Mouse (Mus musculus) midbrain, embryonic 10.5 days (tissue): ENCODE measurements around the gene Naaladl2. TPM values are rescaled to one million over a fixed set of nuclear protein-coding genes. Genes with fewer than 3 reads are reported as not detected.
"Not testable (repeated sequence)": the region's sequence is repeated elsewhere in the genome, so short reads cannot be mapped to it uniquely, and the experiment has no call there.

ENCODE experiments used
- DNase-seq: peaks from one replicate; pipeline ENCODE4 v3.0.0-alpha.2; 2017; ENCODE audit warnings: low spot score
- H3K27ac ChIP-seq: fragments of 300-500 bp; sonication (generic); replicated peaks from 2 replicates; pipeline ENCODE4 v1.5.1; 2016; ENCODE audit warnings: mild to moderate bottlenecking
- H3K27me3 ChIP-seq: fragments of 300-500 bp; sonication (generic); 2 replicates; pipeline ENCODE4 v1.6.1; 2016; ENCODE audit warnings: low read depth, mild to moderate bottlenecking; ENCODE audit not compliant: poor library complexity, severe bottlenecking
- H3K36me3 ChIP-seq: fragments of 300-500 bp; sonication (generic); 2 replicates; pipeline ENCODE4 v1.6.1; 2016; ENCODE audit warnings: mild to moderate bottlenecking, moderate library complexity
- H3K4me1 ChIP-seq: fragments of 300-500 bp; sonication (generic); 2 replicates; pipeline ENCODE4 v1.6.1; 2016
- H3K4me3 ChIP-seq: fragments of 300-500 bp; sonication (generic); 2 replicates; pipeline ENCODE4 v1.5.1; 2016; ENCODE audit warnings: mild to moderate bottlenecking, moderate library complexity
- H3K9me3 ChIP-seq: fragments of 300-500 bp; sonication (generic); replicated peaks from 2 replicates; pipeline ENCODE4 v1.6.1; 2016; ENCODE audit warnings: mild to moderate bottlenecking
- WGBS: fragments of 180-500 bp; shearing (Covaris S2); methylation state at CpG from one replicate; pipeline ENCODE4 v1.1.7; 2016; 5-methylcytosine and 5-hydroxymethylcytosine counted together
- polyA plus RNA-seq: library from polyadenylated mRNA; unstranded; fragments of >200 nt; fragmentation: Nextera tagmentation; extraction: Ambion mirVana; gene quantifications from 2 replicates; pipeline ENCODE4 v1.2.1, GENCODE M21; 2016

Naaladl2 gene
- polyA plus RNA-seq, 1 experiment from 2014 or later = 0.47 TPM

- no peaks in the 10 kb centered on the region for H3K4me1 ChIP-seq
- H3K4me3 ChIP-seq = no peak overlapping the region
- WGBS = 81% methylated on average over 11 of the region's 11 CpGs
- no peaks in the 10 kb centered on the region for H3K9me3 ChIP-seq
- no peaks in the 10 kb centered on the region for H3K36me3 ChIP-seq
- H3K27ac ChIP-seq = no peak overlapping the region
- no peaks in the 10 kb centered on the region for H3K27me3 ChIP-seq
- no peak for DNase-seq
Observed at GRCm38 (mm10) chr3:24321489-24322405, 822.3 kb downstream of the Naaladl2 start.

GRCm38 (mm10) chr3:24314658-24315297 lies 829.3 kb downstream of the Naaladl2 start:
- no peaks in the 10 kb centered on the region for H3K9me3 ChIP-seq
- H3K4me3 ChIP-seq = no peak overlapping the region
- H3K4me1 ChIP-seq = no peaks in the 10 kb centered on the region
- 79% methylated on average over 4 of the region's 4 CpGs for WGBS
- H3K36me3 ChIP-seq = no peaks in the 10 kb centered on the region
- H3K27ac ChIP-seq = no peak overlapping the region
- H3K27me3 ChIP-seq = no peaks in the 10 kb centered on the region
- no peak for DNase-seq

- no peaks in the 10 kb centered on the region for H3K36me3 ChIP-seq
- H3K9me3 ChIP-seq = no peaks in the 10 kb centered on the region
- H3K27me3 ChIP-seq = no peaks in the 10 kb centered on the region
- 88% methylated on average over 2 of the region's 2 CpGs for WGBS
- DNase-seq = no peak
- no peak overlapping the region for H3K27ac ChIP-seq
- no peaks in the 10 kb centered on the region for H3K4me1 ChIP-seq
- no peak overlapping the region for H3K4me3 ChIP-seq
Observed at GRCm38 (mm10) chr3:24225418-24225817, 918.6 kb downstream of the Naaladl2 start.

- DNase-seq = no peak
- Histone ChIP-seq H3K4me1 (no peaks in the 10 kb centered on the region), H3K27me3 (no peaks in the 10 kb centered on the region), H3K27ac (no peak overlapping the region), H3K9me3 (no peaks in the 10 kb centered on the region), H3K4me3 (no peak overlapping the region), H3K36me3 (no peaks in the 10 kb centered on the region)
- WGBS = 86% methylated on average over 1 of the region's 1 CpGs
Observed at GRCm38 (mm10) chr3:24217476-24217875, 926.6 kb downstream of the Naaladl2 start.

- no peak overlapping the region for H3K27ac ChIP-seq
- H3K36me3 ChIP-seq = no peaks in the 10 kb centered on the region
- DNase-seq = no peak
- H3K27me3 ChIP-seq = no peaks in the 10 kb centered on the region
- no peaks in the 10 kb centered on the region for H3K9me3 ChIP-seq
- H3K4me3 ChIP-seq = no peak overlapping the region
- H3K4me1 ChIP-seq = no peaks in the 10 kb centered on the region
Observed at GRCm38 (mm10) chr3:24166531-24166930, 977.5 kb downstream of the Naaladl2 start.

GRCm38 (mm10) chr3:24163992-24164391 lies 980.1 kb downstream of the Naaladl2 start:
- H3K36me3 ChIP-seq = no peaks in the 10 kb centered on the region
- H3K9me3 ChIP-seq = no peaks in the 10 kb centered on the region
- DNase-seq = no peak
- no peak overlapping the region for H3K4me3 ChIP-seq
- no peaks in the 10 kb centered on the region for H3K4me1 ChIP-seq
- no peak overlapping the region for H3K27ac ChIP-seq
- H3K27me3 ChIP-seq = no peaks in the 10 kb centered on the region

GRCm38 (mm10) chr3:24151086-24151815 lies 992.8 kb downstream of the Naaladl2 start:
- not testable (repeated sequence) for H3K9me3 ChIP-seq, H3K4me1 ChIP-seq, H3K4me3 ChIP-seq, H3K27ac ChIP-seq, H3K36me3 ChIP-seq, DNase-seq, H3K27me3 ChIP-seq
- WGBS = 71% methylated on average over 4 of the region's 4 CpGs

GRCm38 (mm10) chr3:24142808-24143207 lies 1001.3 kb downstream of the Naaladl2 start:
- no peak for DNase-seq
- 91% methylated on average over 1 of the region's 1 CpGs for WGBS
- H3K4me3 ChIP-seq = no peak overlapping the region
- no peaks in the 10 kb centered on the region for H3K36me3 ChIP-seq
- H3K9me3 ChIP-seq = no peaks in the 10 kb centered on the region
- H3K27me3 ChIP-seq = no peaks in the 10 kb centered on the region
- H3K27ac ChIP-seq = no peak overlapping the region
- no peaks in the 10 kb centered on the region for H3K4me1 ChIP-seq

- Histone ChIP-seq H3K36me3 (no peaks in the 10 kb centered on the region), H3K9me3 (no peaks in the 10 kb centered on the region), H3K27ac (no peak overlapping the region), H3K4me1 (no peaks in the 10 kb centered on the region), H3K27me3 (no peaks in the 10 kb centered on the region), H3K4me3 (no peak overlapping the region)
- no peak for DNase-seq
- WGBS = 89% methylated on average over 1 of the region's 1 CpGs
Observed at GRCm38 (mm10) chr3:24138002-24138401, 1006.1 kb downstream of the Naaladl2 start.

GRCm38 (mm10) chr3:24126200-24126599 lies 1017.9 kb downstream of the Naaladl2 start:
- H3K27me3 ChIP-seq = no peaks in the 10 kb centered on the region
- no peak overlapping the region for H3K4me3 ChIP-seq
- WGBS = 78% methylated on average over 1 of the region's 1 CpGs
- H3K9me3 ChIP-seq = no peaks in the 10 kb centered on the region
- no peaks in the 10 kb centered on the region for H3K4me1 ChIP-seq
- no peaks in the 10 kb centered on the region for H3K36me3 ChIP-seq
- DNase-seq = no peak
- no peak overlapping the region for H3K27ac ChIP-seq

GRCm38 (mm10) chr3:24124034-24124433 lies 1020.0 kb downstream of the Naaladl2 start:
- H3K27ac ChIP-seq = no peak overlapping the region
- no peaks in the 10 kb centered on the region for H3K4me1 ChIP-seq
- DNase-seq = no peak
- WGBS = 85% methylated on average over 2 of the region's 2 CpGs
- no peaks in the 10 kb centered on the region for H3K9me3 ChIP-seq
- H3K27me3 ChIP-seq = no peaks in the 10 kb centered on the region
- H3K4me3 ChIP-seq = no peak overlapping the region
- no peaks in the 10 kb centered on the region for H3K36me3 ChIP-seq

GRCm38 (mm10) chr3:24118136-24118535 lies 1025.9 kb downstream of the Naaladl2 start:
- H3K27ac ChIP-seq = no peak overlapping the region
- no peaks in the 10 kb centered on the region for H3K4me1 ChIP-seq
- no peaks in the 10 kb centered on the region for H3K9me3 ChIP-seq
- H3K36me3 ChIP-seq = no peaks in the 10 kb centered on the region
- H3K27me3 ChIP-seq = no peaks in the 10 kb centered on the region
- H3K4me3 ChIP-seq = no peak overlapping the region
- DNase-seq = no peak
- 92% methylated on average over 6 of the region's 6 CpGs for WGBS

- no peaks in the 10 kb centered on the region for H3K36me3 ChIP-seq
- WGBS = 88% methylated on average over 3 of the region's 3 CpGs
- H3K27me3 ChIP-seq = no peaks in the 10 kb centered on the region
- H3K9me3 ChIP-seq = no peaks in the 10 kb centered on the region
- no peak overlapping the region for H3K4me3 ChIP-seq
- DNase-seq = no peak
- H3K27ac ChIP-seq = no peak overlapping the region
- no peaks in the 10 kb centered on the region for H3K4me1 ChIP-seq
Observed at GRCm38 (mm10) chr3:24114849-24115248, 1029.2 kb downstream of the Naaladl2 start.
